Mouse (Mus musculus) hindbrain, embryonic 11.5 days (tissue): ENCODE measurements around the gene Sp100. TPM values are rescaled to one million over a fixed set of nuclear protein-coding genes. Genes with fewer than 3 reads are reported as not detected.

ENCODE experiments used
- ATAC-seq: fragments of 200-750 bp; cut with Nextera tagmentation; 2 replicates; pipeline ENCODE4 v1.8.0; 2017; ENCODE audit warnings: mild to moderate bottlenecking, moderate TSS enrichment, moderate library complexity; ENCODE audit not compliant: low FRiP score
- DNase-seq: peaks from one replicate; pipeline ENCODE4 v3.0.0-alpha.2; 2015; ENCODE audit warnings: low spot score
- H3K27ac ChIP-seq: fragments of 300-500 bp; sonication (generic); 2 replicates; pipeline ENCODE4 v1.5.1; 2014; ENCODE audit warnings: mild to moderate bottlenecking, low read depth, low read length
- H3K27me3 ChIP-seq: fragments of 300-500 bp; sonication (generic); 2 replicates; pipeline ENCODE4 v1.6.1; 2014; ENCODE audit warnings: mild to moderate bottlenecking, low read length, moderate library complexity, mixed read lengths; ENCODE audit not compliant: control insufficient read depth, insufficient read depth
- H3K36me3 ChIP-seq: fragments of 300-500 bp; sonication (generic); 2 replicates; pipeline ENCODE4 v1.6.1; 2014; ENCODE audit warnings: mild to moderate bottlenecking, low read length, moderate library complexity, mixed read lengths; ENCODE audit not compliant: control insufficient read depth, insufficient read depth
- H3K4me1 ChIP-seq: fragments of 300-500 bp; sonication (generic); replicated peaks from 2 replicates; pipeline ENCODE4 v1.6.1; 2014; ENCODE audit warnings: low read length, mixed read lengths; ENCODE audit not compliant: control insufficient read depth, insufficient read depth
- H3K4me2 ChIP-seq: fragments of 300-500 bp; sonication (generic); replicated peaks from 2 replicates; pipeline ENCODE4 v1.6.1; 2014; ENCODE audit warnings: mild to moderate bottlenecking, low read depth, low read length
- H3K4me3 ChIP-seq: fragments of 300-500 bp; sonication (generic); 2 replicates; pipeline ENCODE4 v1.5.1; 2014; ENCODE audit warnings: low read depth, low read length
- H3K9ac ChIP-seq: fragments of 300-500 bp; sonication (generic); 2 replicates; pipeline ENCODE4 v1.6.1; 2014; ENCODE audit warnings: low read depth, low read length
- H3K9me3 ChIP-seq: fragments of 300-500 bp; sonication (generic); 2 replicates; pipeline ENCODE4 v1.6.1; 2016; ENCODE audit warnings: low read length; ENCODE audit not compliant: control insufficient read depth
- WGBS: fragments of 180-500 bp; shearing (Covaris S2); extraction: QIAGEN DNeasy Blood & Tissue Kit; methylation state at CpG from one replicate; pipeline ENCODE4 v1.1.7; 2014; 5-methylcytosine and 5-hydroxymethylcytosine counted together
- polyA plus RNA-seq: library from polyadenylated mRNA; unstranded; fragments of >200 nt; fragmentation: Nextera tagmentation; extraction: Ambion mirVana; gene quantifications from 2 replicates; pipeline ENCODE4 v1.2.1, GENCODE M21; 2014

The Sp100 gene
- polyA plus RNA-seq, 1 experiment from 2014 or later = 1.0 TPM

- Histone ChIP-seq H3K36me3 (no peaks in the 10 kb centered on the region), H3K4me2 (no peak overlapping the region), H3K9ac (no peak overlapping the region), H3K27ac (no peak overlapping the region), H3K4me1 (no peaks in the 10 kb centered on the region), H3K9me3 (no peaks in the 10 kb centered on the region), H3K4me3 (no peak overlapping the region), H3K27me3 (no peaks in the 10 kb centered on the region)
- WGBS = 94% methylated on average over 1 of the region's 1 CpGs
- ATAC-seq (no peak), DNase-seq (no peak)
Measured at GRCm38 (mm10) chr1:85705552-85705951, 55.8 kb downstream of the Sp100 start.

- DNase-seq (no peak), ATAC-seq (no peak)
- 87% methylated on average over 2 of the region's 2 CpGs for WGBS
- no peak overlapping the region for H3K4me2 ChIP-seq
- no peaks in the 10 kb centered on the region for H3K36me3 ChIP-seq
- H3K9me3 ChIP-seq = no peaks in the 10 kb centered on the region
- H3K9ac ChIP-seq = no peak overlapping the region
- no peak overlapping the region for H3K4me3 ChIP-seq
- no peaks in the 10 kb centered on the region for H3K27me3 ChIP-seq
- no peaks in the 10 kb centered on the region for H3K4me1 ChIP-seq
- H3K27ac ChIP-seq = no peak overlapping the region
Measured at GRCm38 (mm10) chr1:85706754-85707153, 57.0 kb downstream of the Sp100 start.

GRCm38 (mm10) chr1:85714501-85714900 lies 64.7 kb downstream of the Sp100 start:
- Histone ChIP-seq H3K4me2 (no peak overlapping the region), H3K9ac (no peak overlapping the region), H3K36me3 (no peaks in the 10 kb centered on the region), H3K4me3 (no peak overlapping the region), H3K9me3 (no peaks in the 10 kb centered on the region), H3K4me1 (no peaks in the 10 kb centered on the region), H3K27me3 (no peaks in the 10 kb centered on the region), H3K27ac (no peak overlapping the region)
- DNase-seq = no peak
- no peak for ATAC-seq

GRCm38 (mm10) chr1:85716447-85717027 lies 66.7 kb downstream of the Sp100 start:
- Histone ChIP-seq H3K4me1 (no peaks in the 10 kb centered on the region), H3K4me2 (no peak overlapping the region), H3K27ac (no peak overlapping the region), H3K9me3 (no peaks in the 10 kb centered on the region), H3K9ac (no peak overlapping the region), H3K4me3 (no peak overlapping the region), H3K27me3 (no peaks in the 10 kb centered on the region), H3K36me3 (no peaks in the 10 kb centered on the region)
- 61% methylated on average over 7 of the region's 7 CpGs for WGBS
- DNase-seq = peak; percentile 40
- ATAC-seq = peak; percentile 63; the same call in 1 of the 2 replicates

DNA sequence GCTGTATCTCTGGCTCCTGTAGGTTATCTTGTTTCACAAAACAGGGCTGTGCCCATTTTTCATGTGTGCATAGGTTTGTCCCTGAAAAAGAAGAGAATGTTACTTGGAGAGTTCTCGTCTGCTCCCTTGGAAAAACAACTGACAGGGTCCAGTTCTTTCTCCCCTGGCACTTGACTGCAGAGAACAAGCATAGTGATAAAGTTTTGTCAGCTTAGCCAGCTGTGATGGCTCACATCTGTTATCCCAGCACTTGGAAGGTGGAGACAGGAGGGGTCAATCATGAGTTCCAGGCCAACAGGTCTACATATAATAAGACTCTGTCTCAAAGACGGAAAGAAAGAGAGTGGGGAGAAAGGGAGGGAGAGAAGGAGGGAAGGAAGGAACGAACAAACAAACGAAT lies 69.3 kb downstream of the Sp100 start:
- Histone ChIP-seq H3K9ac (no peak overlapping the region), H3K36me3 (no peaks in the 10 kb centered on the region), H3K27me3 (no peaks in the 10 kb centered on the region), H3K4me1 (no peaks in the 10 kb centered on the region), H3K4me3 (no peak overlapping the region), H3K4me2 (no peak overlapping the region), H3K9me3 (no peaks in the 10 kb centered on the region), H3K27ac (no peak overlapping the region)
- DNase-seq (no peak), ATAC-seq (no peak)
- 85% methylated on average over 4 of the region's 4 CpGs for WGBS

GRCm38 (mm10) chr1:85720220-85720893 lies 70.6 kb downstream of the Sp100 start:
- ATAC-seq (peak; percentile 62), DNase-seq (peak; percentile 40)
- no peak overlapping the region for H3K4me3 ChIP-seq
- no peak overlapping the region for H3K27ac ChIP-seq
- H3K9me3 ChIP-seq = no peaks in the 10 kb centered on the region
- no peaks in the 10 kb centered on the region for H3K36me3 ChIP-seq
- no peak overlapping the region for H3K4me2 ChIP-seq
- no peak overlapping the region for H3K9ac ChIP-seq
- H3K27me3 ChIP-seq = no peaks in the 10 kb centered on the region
- H3K4me1 ChIP-seq = no peaks in the 10 kb centered on the region
- WGBS = 73% methylated on average over 10 of the region's 10 CpGs

DNA sequence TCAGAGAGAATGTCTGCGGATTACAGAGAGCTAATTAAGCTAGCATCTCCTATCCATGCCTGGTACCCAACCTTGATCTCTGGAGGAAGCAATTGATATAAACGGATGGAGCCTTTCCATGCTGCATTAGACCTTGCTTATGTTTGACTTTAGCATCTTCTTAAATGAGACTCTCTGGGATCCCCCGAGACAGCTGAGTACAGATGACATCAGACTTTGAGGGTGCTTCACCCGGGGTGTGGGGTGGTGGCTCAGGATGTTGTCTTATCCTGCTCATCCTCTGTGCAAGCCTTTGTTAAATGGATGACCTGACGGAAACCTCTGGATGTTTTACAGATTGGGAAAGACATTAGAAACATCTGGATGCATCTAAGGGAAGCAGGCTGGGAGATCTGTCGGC lies 80.7 kb downstream of the Sp100 start:
- Histone ChIP-seq H3K4me2 (no peak overlapping the region), H3K4me3 (no peak overlapping the region), H3K36me3 (no peaks in the 10 kb centered on the region), H3K27me3 (no peaks in the 10 kb centered on the region), H3K27ac (no peak overlapping the region), H3K9me3 (no peaks in the 10 kb centered on the region), H3K9ac (no peak overlapping the region), H3K4me1 (no peaks in the 10 kb centered on the region)
- ATAC-seq (no peak), DNase-seq (no peak)
- WGBS = 83% methylated on average over 6 of the region's 6 CpGs

DNA sequence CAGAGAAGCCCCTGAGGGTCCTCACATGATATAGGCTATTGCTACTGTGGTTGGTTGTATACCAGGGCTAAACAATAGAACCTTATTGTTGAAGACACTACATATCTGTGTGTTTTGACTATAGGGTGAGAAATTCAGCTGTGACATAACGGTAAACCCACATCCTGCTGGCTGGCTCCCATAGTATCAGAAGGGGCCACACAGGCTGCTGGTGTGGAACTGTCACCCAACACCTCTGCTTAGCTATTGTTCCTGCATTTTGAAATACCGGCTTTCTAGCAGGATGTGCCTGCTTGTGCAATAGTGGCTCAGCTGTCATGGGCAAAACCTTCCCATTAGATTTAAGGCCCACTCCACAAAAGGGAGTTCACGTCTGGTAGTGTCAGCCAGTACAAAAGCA lies 82.8 kb downstream of the Sp100 start:
- no peak for DNase-seq
- WGBS = 80% methylated on average over 3 of the region's 3 CpGs
- H3K4me3 ChIP-seq = no peak overlapping the region
- no peak overlapping the region for H3K27ac ChIP-seq
- H3K36me3 ChIP-seq = no peaks in the 10 kb centered on the region
- H3K9ac ChIP-seq = no peak overlapping the region
- no peaks in the 10 kb centered on the region for H3K27me3 ChIP-seq
- no peaks in the 10 kb centered on the region for H3K9me3 ChIP-seq
- H3K4me2 ChIP-seq = no peak overlapping the region
- no peaks in the 10 kb centered on the region for H3K4me1 ChIP-seq
- ATAC-seq = no peak

DNA sequence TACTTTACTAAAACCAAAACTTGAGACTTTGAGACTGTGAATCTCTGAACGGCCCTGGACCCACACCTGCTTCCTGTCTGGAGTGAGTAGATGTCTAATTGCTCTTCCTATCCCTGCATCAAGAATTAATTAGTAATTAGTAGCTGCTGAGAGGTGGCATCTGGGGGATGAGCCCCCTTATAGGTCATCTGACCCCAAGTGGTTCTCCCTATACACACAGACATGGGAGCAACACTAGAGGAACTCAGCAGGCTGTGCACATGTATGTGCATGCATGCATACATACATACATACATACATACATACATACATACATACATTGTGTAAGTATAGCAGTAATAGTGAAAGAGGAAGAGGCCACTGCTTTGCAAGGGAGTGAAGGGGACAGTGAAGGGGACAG lies 84.7 kb downstream of the Sp100 start:
- Histone ChIP-seq H3K4me2 (no peak overlapping the region), H3K36me3 (no peaks in the 10 kb centered on the region), H3K27ac (no peak overlapping the region), H3K4me1 (no peaks in the 10 kb centered on the region), H3K9me3 (no peaks in the 10 kb centered on the region), H3K9ac (no peak overlapping the region), H3K27me3 (no peaks in the 10 kb centered on the region), H3K4me3 (no peak overlapping the region)
- 93% methylated on average over 1 of the region's 1 CpGs for WGBS
- no peak for ATAC-seq
- DNase-seq = no peak
